24 mouse cellular contexts compared by ENCODE assay signal in genomic region chr11:4305090-4305489, GRCm38 (mm10). TPM values are rescaled to one million over a fixed set of nuclear protein-coding genes. Genes with fewer than 3 reads are reported as not detected.
"Had no signal": no experiment of that assay in that cellular context is flagged by ENCODE, and none has a peak within 500 bp of the region (broad histone marks: within the 10 kb centered on the region; RNA-seq: fewer than 3 reads in every experiment).

No protein-coding gene starts in this region.

- H3K36me3 ChIP-seq: heart, embryonic 13.5 days; heart, embryonic 15.5 days; hindbrain, embryonic 10.5 days; hindbrain, embryonic 12.5 days; intestine, embryonic 15.5 days; limb, embryonic 10.5 days; limb, embryonic 12.5 days; liver, embryonic 13.5 days; liver, embryonic 15.5 days had no signal

- H3K4me3 ChIP-seq: gastrocnemius, adult 2 months; heart, adult 2 months; heart, embryonic 13.5 days; heart, embryonic 15.5 days; hindbrain, embryonic 10.5 days; hindbrain, embryonic 12.5 days; intestine, embryonic 15.5 days; layer of hippocampus, adult 2 months; limb, embryonic 10.5 days; limb, embryonic 12.5 days; liver, embryonic 13.5 days; liver, embryonic 15.5 days had no signal

- H3K9ac ChIP-seq: heart, embryonic 13.5 days; heart, embryonic 15.5 days; hindbrain, embryonic 12.5 days; hindbrain, embryonic 14.5 days; intestine, embryonic 15.5 days; limb, embryonic 12.5 days; liver, embryonic 13.5 days; liver, embryonic 15.5 days had no signal

- H3K9me3 ChIP-seq: heart, embryonic 13.5 days; heart, embryonic 15.5 days; hindbrain, embryonic 10.5 days; hindbrain, embryonic 12.5 days; intestine, embryonic 15.5 days; limb, embryonic 10.5 days; limb, embryonic 12.5 days; liver, embryonic 13.5 days; liver, embryonic 15.5 days had no signal

- H3K27me3 ChIP-seq: hindbrain, embryonic 12.5 days; intestine, embryonic 15.5 days; limb, embryonic 12.5 days had no signal

- DNase-seq: gastrocnemius, adult 2 months; gastrocnemius, postnatal 10 days; gastrocnemius, postnatal 25 days; heart, adult 2 months; heart, postnatal 14 days; heart, postnatal 4 days; kidney, adult 18-20 months; kidney, adult 8-10 months; kidney, postnatal 10 days; kidney, postnatal 4 days; liver; liver, embryonic 13.5 days had no signal

- H3K27ac ChIP-seq: gastrocnemius, adult 2 months; heart, adult 2 months; heart, embryonic 13.5 days; heart, embryonic 15.5 days; hindbrain, embryonic 10.5 days; hindbrain, embryonic 12.5 days; hindbrain, embryonic 14.5 days; intestine, embryonic 15.5 days; layer of hippocampus, adult 2 months; limb, embryonic 10.5 days; limb, embryonic 12.5 days; liver, embryonic 13.5 days; liver, embryonic 15.5 days had no signal

- H3K4me1 ChIP-seq: liver, embryonic 15.5 days had no signal

RNA-seq across cellular contexts. Expression of gene Lif, which starts 47.7 kb away (rescaled TPM):
- polyA plus RNA-seq: hindbrain, embryonic 12.5 days; hindbrain, embryonic 14.5 days; kidney, embryonic 14.5 days; liver, embryonic 11.5 days; liver, embryonic 13.5 days; liver, embryonic 15.5 days had no signal
